Mouse (Mus musculus) adrenal gland, postnatal 4 days (tissue): ENCODE results near the gene Olfr344. TPM values are rescaled to one million over a fixed set of nuclear protein-coding genes. Genes with fewer than 3 reads are reported as not detected.

ENCODE experiments used
- DNase-seq, 2 experiments: peaks; one replicate each; pipeline ENCODE4 v3.0.0; 2021 to 2022; ENCODE audit warnings: low spot score in 2 of 2, mixed read lengths in 2 of 2
- long read RNA-seq, 2 experiments: library from polyadenylated mRNA; stranded (forward); transcript quantifications; one replicate each; pipeline ENCODE4 v2.0.0; 2021
- total RNA-seq, 2 experiments: library from RNA; stranded (reverse); gene quantifications; 2 replicates each; pipeline ENCODE4 v1.2.3; 2021

The Olfr344 gene
- not detected for total RNA-seq
- long read RNA-seq, experiment 1 = 0 reads
- long read RNA-seq, experiment 2 = 0 reads

DNA sequence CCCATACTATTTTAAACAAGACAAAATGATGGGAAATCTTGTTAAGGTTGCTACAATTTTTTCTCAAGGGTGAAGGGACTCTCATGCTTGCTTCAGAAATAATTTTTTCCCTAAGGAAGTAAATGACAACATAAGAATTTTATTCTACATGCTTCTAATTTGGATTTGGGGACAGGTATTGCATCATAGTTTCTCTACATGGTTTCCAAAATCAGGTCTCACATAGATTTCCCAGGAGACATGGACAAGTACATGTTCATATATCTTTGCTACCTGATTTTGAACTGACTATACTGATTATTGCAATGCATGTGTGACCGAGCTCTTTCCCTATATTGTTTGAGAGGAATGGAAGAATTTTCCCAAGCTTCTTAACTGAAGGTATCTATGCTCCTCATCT, at the start of gene Olfr344:
Gene Olfr344, plus strand, starts transcription at position 301 of the 400 bp plus-strand sequence.
- DNase-seq = no peak

DNA sequence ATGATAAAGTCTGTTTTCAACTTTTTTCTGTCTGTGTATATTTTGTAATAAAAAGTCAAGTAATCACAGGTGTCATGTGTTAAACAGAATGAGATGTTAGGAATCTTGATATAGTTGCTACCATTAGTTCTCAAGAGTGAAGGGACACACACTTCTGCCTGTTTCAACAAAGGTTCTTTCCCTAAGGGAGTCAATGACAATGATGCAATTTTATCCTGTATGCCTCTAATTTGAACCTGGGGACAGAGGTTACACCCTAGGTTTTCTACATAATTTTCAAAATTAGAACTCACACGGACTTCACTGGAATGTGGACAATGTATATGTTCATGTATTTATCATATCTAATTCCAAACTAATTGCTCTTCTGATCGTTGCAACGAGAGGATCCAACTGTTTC, 41.8 kb upstream of the Olfr344 start, which contains the start of gene Olfr342:
Gene Olfr342, plus strand, starts transcription at position 301 of the 400 bp plus-strand sequence.
- DNase-seq = no peak

DNA sequence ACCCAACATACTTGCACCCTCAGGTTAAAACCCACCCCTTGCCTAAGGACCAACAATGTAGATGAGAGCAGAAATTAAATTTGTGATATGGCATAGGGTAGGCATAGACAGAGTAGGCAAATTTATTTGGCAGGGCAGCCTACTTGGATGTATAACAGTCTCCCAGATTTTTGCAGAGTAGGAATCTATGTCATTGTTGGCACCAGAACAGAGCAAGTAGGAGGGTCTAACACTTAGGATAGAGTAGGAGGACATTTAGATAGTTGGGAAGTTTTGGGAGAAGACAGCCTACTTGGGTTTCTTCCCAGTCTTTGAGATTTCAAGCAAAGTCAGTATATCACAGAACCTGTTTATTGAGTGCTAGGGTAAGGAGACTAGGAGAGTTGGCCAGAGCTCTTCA, 1.3 kb upstream of the Olfr344 start:
- DNase-seq = no peak

DNA sequence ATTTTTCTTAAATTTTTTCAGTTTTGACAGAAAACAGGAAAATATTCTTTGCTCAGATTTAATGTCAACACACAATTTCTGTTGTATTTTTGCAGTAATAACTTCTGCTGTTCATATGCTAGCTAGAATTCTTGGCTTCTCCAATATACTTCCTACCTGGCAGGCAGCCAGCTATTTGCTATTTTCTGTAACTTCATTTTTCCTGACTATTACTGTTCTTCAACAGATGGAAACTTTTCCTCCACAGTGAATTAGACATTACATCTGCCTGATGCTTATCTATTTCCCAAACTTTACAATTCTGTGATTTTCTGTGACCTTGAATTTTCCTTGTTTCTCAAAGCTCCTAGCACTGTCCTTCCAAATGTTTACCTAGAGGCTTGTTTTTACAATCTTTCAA, 560 bp downstream of the Olfr344 start:
- DNase-seq = no peak

DNA sequence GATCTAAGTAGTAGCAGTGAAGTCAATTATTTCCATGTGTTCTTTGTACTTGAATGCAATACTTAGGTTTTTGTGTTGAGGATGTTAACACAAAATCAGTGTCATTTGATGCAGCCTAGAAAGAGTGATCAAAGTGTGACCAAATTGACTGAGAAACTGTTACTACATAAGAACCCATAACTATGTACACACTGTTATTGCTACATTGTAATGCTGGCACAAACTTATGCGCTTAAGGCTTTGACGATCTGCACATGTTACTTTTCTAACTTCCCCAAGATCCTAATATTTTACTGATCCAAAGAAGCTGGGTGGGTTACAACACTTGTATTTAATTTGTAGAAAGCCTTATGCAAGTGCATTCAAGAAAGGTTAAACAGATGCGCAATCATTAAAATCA, 1.4 kb downstream of the Olfr344 start:
- no peak for DNase-seq

Other genes with a start within 250 kb of the Olfr344 start
- gene Olfr338, start 193.1 kb upstream of the Olfr344 start, total RNA-seq = not detected
- gene Olfr339, start 147.7 kb upstream of the Olfr344 start, total RNA-seq = not detected
- not detected for gene Olfr340, start 114.1 kb upstream of the Olfr344 start, total RNA-seq
- not detected for gene Olfr341, start 84.2 kb upstream of the Olfr344 start, total RNA-seq
- not detected for gene Olfr342, start 41.7 kb upstream of the Olfr344 start, total RNA-seq
- gene Olfr345, start 73.4 kb downstream of the Olfr344 start, total RNA-seq = not detected
- not detected for gene Olfr346, start 119.1 kb downstream of the Olfr344 start, total RNA-seq
- gene Olfr347, start 165.2 kb downstream of the Olfr344 start, total RNA-seq = not detected
- not detected for gene Olfr348, start 217.6 kb downstream of the Olfr344 start, total RNA-seq
- gene Olfr50, start 223.9 kb downstream of the Olfr344 start, total RNA-seq = not detected